Mouse (Mus musculus) C2C12 (cell line): ENCODE measurements around the gene Irf3.

Experiments used
- CEBPB ChIP-seq: IDR thresholded peaks from one replicate; pipeline ENCODE4 v1.6.1; 2011; ENCODE audit warnings: low read depth, mild to moderate bottlenecking, control low read depth, moderate library complexity
- CTCF ChIP-seq: IDR thresholded peaks from one replicate; pipeline ENCODE4 v1.5.1; 2011; ENCODE audit not compliant: control insufficient read depth, insufficient read depth, insufficient read length
- FOSL1 ChIP-seq: IDR thresholded peaks from one replicate; pipeline ENCODE4 v1.8.0; 2011; ENCODE audit warnings: mild to moderate bottlenecking, low read length; ENCODE audit not compliant: poor library complexity, insufficient read depth, severe bottlenecking
- MAX ChIP-seq: IDR thresholded peaks from one replicate; pipeline ENCODE4 v1.6.1; 2011; ENCODE audit warnings: mild to moderate bottlenecking, control low read depth
- MYOD1 ChIP-seq: IDR thresholded peaks from one replicate; pipeline ENCODE4 v1.6.1; 2011; ENCODE audit warnings: low read depth; ENCODE audit not compliant: control insufficient read depth, insufficient read length
- MYOG ChIP-seq: IDR thresholded peaks from one replicate; pipeline ENCODE4 v1.6.1; 2011; ENCODE audit not compliant: control insufficient read depth, insufficient read length; ENCODE audit errors: extremely low read depth
- USF1 ChIP-seq: IDR thresholded peaks from one replicate; pipeline ENCODE4 v1.6.1; 2011; ENCODE audit warnings: low read depth, mild to moderate bottlenecking, control low read depth, moderate library complexity

DNA sequence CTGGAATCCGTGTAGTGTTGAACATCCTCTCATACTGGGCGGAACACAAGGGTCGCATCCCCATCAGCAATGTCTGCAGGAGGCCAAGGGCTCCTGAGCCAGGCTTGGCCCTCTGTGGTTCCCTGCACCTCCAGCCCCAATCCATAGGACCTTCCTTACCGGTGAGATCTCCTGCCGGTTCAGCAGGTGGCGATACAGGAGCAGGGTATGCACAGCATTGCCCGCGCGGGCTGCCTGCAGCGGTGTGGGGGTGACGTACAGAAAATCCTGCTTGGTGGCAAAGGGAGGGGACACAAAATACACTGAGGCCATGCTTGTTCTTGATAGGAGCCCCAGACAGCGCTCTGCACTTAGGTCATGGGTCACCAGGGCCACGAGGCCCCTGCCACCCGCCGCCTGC is 30.8 kb upstream of the Irf3 start:
- TF ChIP-seq CTCF (no peak), MAX (no peak), MYOD1 (no peak), USF1 (no peak), CEBPB (no peak), MYOG (no peak), FOSL1 (no peak)
